8 mouse cellular contexts compared by ENCODE assay signal in genomic region chr13:55573432-55573831, GRCm38 (mm10). TPM values are rescaled to one million over a fixed set of nuclear protein-coding genes. Genes with fewer than 3 reads are reported as not detected.
DNase-seq lines count a peak whose midpoint lies in the region; ATAC-seq and TF ChIP-seq lines count a peak whose summit lies in the region.

Tmed9 (plus strand) TSS chr13:55573732.

- intact Hi-C loops in left cerebral cortex, postnatal 36 days (cut with DNase I), result no loop called here

- peaks cover 9% of the 10 kb centered on the region; the same call in 1 of the 2 replicates for H3K4me1 ChIP-seq in lung, postnatal 0 days (ENCODE audit: insufficient read depth, low read depth, low read length)
- peaks cover 6% of the 10 kb centered on the region for H3K4me1 ChIP-seq in embryonic facial prominence, embryonic 14.5 days (ENCODE audit: control insufficient read depth, insufficient read depth, low read length)
- peaks cover 16% of the 10 kb centered on the region for H3K4me1 ChIP-seq in heart, embryonic 16.5 days (ENCODE audit: control insufficient read depth, insufficient read depth, low read length)
- peaks cover 17% of the 10 kb centered on the region for H3K4me1 ChIP-seq in neural tube, embryonic 12.5 days

- DNase-seq in lung, postnatal 0 days (ENCODE audit: low spot score), result no peak
- no peak for DNase-seq in lung, postnatal 25 days (ENCODE audit: low spot score)
- no peak for DNase-seq in embryonic facial prominence, embryonic 14.5 days (ENCODE audit: low spot score)
- DNase-seq in left cerebral cortex, postnatal 36 days (ENCODE audit: low spot score in 2 of 2), result no peak
- no peak for DNase-seq in urinary bladder, postnatal 10 days (ENCODE audit: low spot score)
- DNase-seq in right cerebral cortex, postnatal 36 days (ENCODE audit: low spot score in 2 of 2), result no peak

- H3K27me3 ChIP-seq in lung, postnatal 0 days (replicated peaks; ENCODE audit: insufficient read depth, low read length), result no peaks in the 10 kb centered on the region
- H3K27me3 ChIP-seq in embryonic facial prominence, embryonic 14.5 days (replicated peaks; ENCODE audit: control insufficient read depth, insufficient read depth, low read length), result no peaks in the 10 kb centered on the region
- H3K27me3 ChIP-seq in heart, embryonic 16.5 days (ENCODE audit: control insufficient read depth, insufficient read depth, low read length), result no peaks in the 10 kb centered on the region
- no peaks in the 10 kb centered on the region for H3K27me3 ChIP-seq in neural tube, embryonic 12.5 days (replicated peaks)

- H3K9ac ChIP-seq in lung, postnatal 0 days (replicated peaks; ENCODE audit: low read depth), result no peak within 1 kb of the TSS
- no peak within 1 kb of the TSS for H3K9ac ChIP-seq in embryonic facial prominence, embryonic 14.5 days (ENCODE audit: low read depth, low read length)
- H3K9ac ChIP-seq in heart, embryonic 16.5 days (ENCODE audit: low read length), result no peak within 1 kb of the TSS
- H3K9ac ChIP-seq in neural tube, embryonic 12.5 days, result no peak within 1 kb of the TSS

- H3K4me3 ChIP-seq in lung, postnatal 0 days (ENCODE audit: low read depth, low read length), result no peak within 1 kb of the TSS
- H3K4me3 ChIP-seq in embryonic facial prominence, embryonic 14.5 days (ENCODE audit: low read depth, low read length), result no peak within 1 kb of the TSS
- no peak within 1 kb of the TSS for H3K4me3 ChIP-seq in heart, embryonic 16.5 days (ENCODE audit: low read length)
- H3K4me3 ChIP-seq in neural tube, embryonic 12.5 days, result no peak within 1 kb of the TSS

- H3K4me2 ChIP-seq in lung, postnatal 0 days (replicated peaks; ENCODE audit: low read depth, low read length), result no peak within 1 kb of the TSS
- no peak within 1 kb of the TSS for H3K4me2 ChIP-seq in embryonic facial prominence, embryonic 14.5 days (ENCODE audit: low read depth, low read length)
- no peak within 1 kb of the TSS for H3K4me2 ChIP-seq in heart, embryonic 16.5 days (ENCODE audit: low read depth, low read length)
- no peak within 1 kb of the TSS for H3K4me2 ChIP-seq in neural tube, embryonic 12.5 days (replicated peaks)

- 100% methylated on average over 2 of the region's 2 CpGs for WGBS in lung, postnatal 0 days
- 96% methylated on average over 2 of the region's 2 CpGs for WGBS in embryonic facial prominence, embryonic 14.5 days
- 94% methylated on average over 2 of the region's 2 CpGs for WGBS in heart, embryonic 16.5 days
- 98% methylated on average over 2 of the region's 2 CpGs for WGBS in neural tube, embryonic 12.5 days

- no peak for TF ChIP-seq EP300 in lung, postnatal 0 days (IDR thresholded peaks at IDR 0.05)

- H3K27ac ChIP-seq in lung, postnatal 0 days (ENCODE audit: low read length), result no peak within 1 kb of the TSS
- no peak within 1 kb of the TSS for H3K27ac ChIP-seq in embryonic facial prominence, embryonic 14.5 days (replicated peaks; ENCODE audit: low read depth, low read length)
- H3K27ac ChIP-seq in heart, embryonic 16.5 days (ENCODE audit: low read length), result no peak within 1 kb of the TSS
- H3K27ac ChIP-seq in neural tube, embryonic 12.5 days, result no peak within 1 kb of the TSS

- no peak for ATAC-seq in lung, postnatal 0 days
- ATAC-seq in embryonic facial prominence, embryonic 14.5 days (ENCODE audit: low read depth), result no peak
- no peak for ATAC-seq in heart, embryonic 16.5 days (replicated peaks; ENCODE audit: extremely low read depth, insufficient read depth, low FRiP score)
- ATAC-seq in neural tube, embryonic 12.5 days (ENCODE audit: low FRiP score, low read depth), result no peak

- no peaks in the 10 kb centered on the region for H3K9me3 ChIP-seq in lung, postnatal 0 days (ENCODE audit: low read length)
- 0 out of 2 replicates have a peak, but pooled peaks cover under 1% of the 10 kb centered on the region for H3K9me3 ChIP-seq in embryonic facial prominence, embryonic 14.5 days (ENCODE audit: control insufficient read depth, low read length)
- no peaks in the 10 kb centered on the region; the same call in 1 of the 2 replicates for H3K9me3 ChIP-seq in heart, embryonic 16.5 days (replicated peaks; ENCODE audit: control insufficient read depth, low read length)
- H3K9me3 ChIP-seq in neural tube, embryonic 12.5 days, result no peaks in the 10 kb centered on the region

- no peak for TF ChIP-seq CTCF in lung, postnatal 0 days (IDR thresholded peaks at IDR 0.05)

- no peaks in the 10 kb centered on the region for H3K36me3 ChIP-seq in lung, postnatal 0 days (ENCODE audit: insufficient read depth, low read length)
- no peaks in the 10 kb centered on the region for H3K36me3 ChIP-seq in embryonic facial prominence, embryonic 14.5 days (ENCODE audit: control insufficient read depth, insufficient read depth, low read length)
- H3K36me3 ChIP-seq in heart, embryonic 16.5 days (ENCODE audit: control insufficient read depth, insufficient read depth), result no peaks in the 10 kb centered on the region
- H3K36me3 ChIP-seq in neural tube, embryonic 12.5 days, result no peaks in the 10 kb centered on the region

RNA-seq across cellular contexts. Expression of gene Tmed9, which starts in this region (rescaled TPM):
- 112 and 113 TPM in 2 replicates for polyA plus RNA-seq in lung, postnatal 0 days (2015; fragmentation: Nextera tagmentation; extraction: Ambion mirVana)
- 66.2 and 85.4 TPM in 2 replicates for polyA plus RNA-seq in embryonic facial prominence, embryonic 14.5 days (2014; fragmentation: Nextera tagmentation; extraction: Ambion mirVana)
- 99.9 and 110 TPM in 2 replicates for polyA plus RNA-seq in heart, embryonic 16.5 days (2015; fragmentation: Nextera tagmentation; extraction: Ambion mirVana)
- 100 to 1,000 TPM; 133 to 138 TPM for total RNA-seq in left cerebral cortex, postnatal 36 days (2021)
- 109 and 111 TPM in 2 replicates for polyA plus RNA-seq in neural tube, embryonic 12.5 days (2016; fragmentation: Nextera tagmentation; extraction: Ambion mirVana)
